In genomic region chr17:31187370-31187769, GRCm38 (mm10) we compare ENCODE assay signal across 8 mouse cellular contexts. TPM values are rescaled to one million over a fixed set of nuclear protein-coding genes. Genes with fewer than 3 reads are reported as not detected.
DNase-seq lines count a peak whose midpoint lies in the region; ATAC-seq and TF ChIP-seq lines count a peak whose summit lies in the region.

No protein-coding gene starts in this region.

- H3K4me2 ChIP-seq in hindbrain, embryonic 12.5 days (replicated peaks) = no peak overlapping the region
- H3K4me2 ChIP-seq in hindbrain, postnatal 0 days (ENCODE audit: low read depth, low read length) = no peak overlapping the region

- no peak overlapping the region for H3K4me3 ChIP-seq in hindbrain, embryonic 10.5 days
- H3K4me3 ChIP-seq in hindbrain, embryonic 12.5 days = no peak overlapping the region
- no peak overlapping the region for H3K4me3 ChIP-seq in hindbrain, postnatal 0 days (ENCODE audit: low read length)

- peaks cover 8% of the 10 kb centered on the region; the same call in 1 of the 2 replicates for H3K4me1 ChIP-seq in hindbrain, embryonic 10.5 days (replicated peaks)
- H3K4me1 ChIP-seq in hindbrain, embryonic 12.5 days = peaks cover 2% of the 10 kb centered on the region
- no peaks in the 10 kb centered on the region for H3K4me1 ChIP-seq in hindbrain, postnatal 0 days (ENCODE audit: insufficient read depth, low read length)

- WGBS in hindbrain, embryonic 10.5 days = 29% methylated on average over 4 of the region's 4 CpGs
- 32% methylated on average over 4 of the region's 4 CpGs for WGBS in hindbrain, embryonic 12.5 days
- WGBS in hindbrain, postnatal 0 days = 22% methylated on average over 4 of the region's 4 CpGs

- 0 out of 2 replicates have a peak, but pooled peaks cover 4% of the 10 kb centered on the region for H3K9me3 ChIP-seq in hindbrain, embryonic 10.5 days
- no peaks in the 10 kb centered on the region for H3K9me3 ChIP-seq in hindbrain, embryonic 12.5 days (replicated peaks)
- no peaks in the 10 kb centered on the region for H3K9me3 ChIP-seq in hindbrain, postnatal 0 days (ENCODE audit: low read length)

- H3K9ac ChIP-seq in hindbrain, embryonic 12.5 days = no peak overlapping the region
- H3K9ac ChIP-seq in hindbrain, postnatal 0 days (replicated peaks; ENCODE audit: low read length) = no peak overlapping the region

- H3K27me3 ChIP-seq in hindbrain, embryonic 10.5 days (ENCODE audit: insufficient read depth, poor library complexity, severe bottlenecking) = no peaks in the 10 kb centered on the region
- no peaks in the 10 kb centered on the region for H3K27me3 ChIP-seq in hindbrain, embryonic 12.5 days
- H3K27me3 ChIP-seq in hindbrain, postnatal 0 days (ENCODE audit: insufficient read depth, low read length) = no peaks in the 10 kb centered on the region

- TF ChIP-seq CTCF in hindbrain, postnatal 0 days (IDR thresholded peaks at IDR 0.05; ENCODE audit: low read depth) = peak; percentile 93

- no peak overlapping the region for H3K27ac ChIP-seq in hindbrain, embryonic 10.5 days
- H3K27ac ChIP-seq in hindbrain, embryonic 12.5 days = no peak overlapping the region
- H3K27ac ChIP-seq in hindbrain, postnatal 0 days = no peak overlapping the region

- DNase-seq in hindbrain, embryonic 10.5 days (ENCODE audit: low spot score) = peak; percentile 65
- DNase-seq in adrenal gland, postnatal 25 days = peak; percentile 75
- peak; percentile 53 for DNase-seq in embryo, embryonic 9.5 days (ENCODE audit: extremely low spot score)
- DNase-seq in hindbrain, postnatal 0 days (ENCODE audit: low spot score) = peak; percentile 86
- DNase-seq in left cerebral cortex, postnatal 25 days (ENCODE audit: low spot score in 2 of 2) = peak; percentile 63 to 80
- peak; percentile 47 to 64 for DNase-seq in natural killer cell, adult 2 months (ENCODE audit: low spot score in 2 of 2)
- peak; percentile 15 for DNase-seq in telencephalon, adult 2 months (ENCODE audit: low read depth, low spot score)

- intact Hi-C loops in left cerebral cortex, postnatal 25 days (cut with DNase I) = loop anchor here (1.0 to 2.0 kb wide), 2 partner anchors 49 to 177 kb away; no protein-coding TSS in a partner anchor

- no peak for ATAC-seq in hindbrain, embryonic 12.5 days (ENCODE audit: low FRiP score)
- no peak for ATAC-seq in hindbrain, postnatal 0 days

- no peaks in the 10 kb centered on the region for H3K36me3 ChIP-seq in hindbrain, embryonic 10.5 days
- no peaks in the 10 kb centered on the region for H3K36me3 ChIP-seq in hindbrain, embryonic 12.5 days
- no peaks in the 10 kb centered on the region for H3K36me3 ChIP-seq in hindbrain, postnatal 0 days (ENCODE audit: insufficient read depth, low read length)

RNA-seq across cellular contexts. Expression of gene Tmprss3, which starts 11.4 kb away (rescaled TPM):
- 0.06 TPM in 1 of 2 replicates, not detected in the other for polyA plus RNA-seq in hindbrain, embryonic 10.5 days (2016; fragmentation: Nextera tagmentation; extraction: Ambion mirVana)
- 0.12 TPM in 1 of 2 replicates, not detected in the other for polyA plus RNA-seq in hindbrain, embryonic 12.5 days (2016; fragmentation: Nextera tagmentation; extraction: Ambion mirVana)
- not detected in 2 replicates for total RNA-seq in adrenal gland, postnatal 25 days (2021)
- 0.10 TPM in 1 of 2 replicates, not detected in the other for total RNA-seq in hindbrain, postnatal 0 days (2014; rRNA removed)
- polyA plus RNA-seq in hindbrain, postnatal 0 days (2015; fragmentation: Nextera tagmentation; extraction: Ambion mirVana) = 0.14 and 0.23 TPM in 2 replicates
- total RNA-seq in left cerebral cortex, postnatal 25 days (2021) = under 1 TPM in 1 of 2 experiments, not detected in 1; 0.14 TPM

RNA-seq across cellular contexts. Expression of gene Ubash3a, which starts 20.3 kb away (rescaled TPM):
- polyA plus RNA-seq in hindbrain, embryonic 10.5 days (2016; fragmentation: Nextera tagmentation; extraction: Ambion mirVana) = 0.14 and 0.61 TPM in 2 replicates
- 0.65 TPM in 1 of 2 replicates, not detected in the other for polyA plus RNA-seq in hindbrain, embryonic 12.5 days (2016; fragmentation: Nextera tagmentation; extraction: Ambion mirVana)
- total RNA-seq in adrenal gland, postnatal 25 days (2021) = not detected in 2 replicates
- total RNA-seq in hindbrain, postnatal 0 days (2014; rRNA removed) = 0.21 TPM in 1 of 2 replicates, not detected in the other
- not detected in 2 replicates for polyA plus RNA-seq in hindbrain, postnatal 0 days (2015; fragmentation: Nextera tagmentation; extraction: Ambion mirVana)
- not detected for total RNA-seq in left cerebral cortex, postnatal 25 days (2021)

RNA-seq across cellular contexts. Expression of gene Tff1, which starts 22.3 kb away (rescaled TPM):
- not detected in 2 replicates for polyA plus RNA-seq in hindbrain, embryonic 10.5 days (2016; fragmentation: Nextera tagmentation; extraction: Ambion mirVana)
- not detected in 2 replicates for polyA plus RNA-seq in hindbrain, embryonic 12.5 days (2016; fragmentation: Nextera tagmentation; extraction: Ambion mirVana)
- total RNA-seq in adrenal gland, postnatal 25 days (2021) = not detected in 2 replicates
- not detected in 2 replicates for total RNA-seq in hindbrain, postnatal 0 days (2014; rRNA removed)
- polyA plus RNA-seq in hindbrain, postnatal 0 days (2015; fragmentation: Nextera tagmentation; extraction: Ambion mirVana) = not detected in 2 replicates
- not detected for total RNA-seq in left cerebral cortex, postnatal 25 days (2021)

RNA-seq across cellular contexts. Expression of gene Tff2, which starts 43.3 kb away (rescaled TPM):
- not detected in 2 replicates for polyA plus RNA-seq in hindbrain, embryonic 10.5 days (2016; fragmentation: Nextera tagmentation; extraction: Ambion mirVana)
- polyA plus RNA-seq in hindbrain, embryonic 12.5 days (2016; fragmentation: Nextera tagmentation; extraction: Ambion mirVana) = not detected in 2 replicates
- not detected in 2 replicates for total RNA-seq in adrenal gland, postnatal 25 days (2021)
- not detected in 2 replicates for total RNA-seq in hindbrain, postnatal 0 days (2014; rRNA removed)
- polyA plus RNA-seq in hindbrain, postnatal 0 days (2015; fragmentation: Nextera tagmentation; extraction: Ambion mirVana) = not detected in 2 replicates
- total RNA-seq in left cerebral cortex, postnatal 25 days (2021) = not detected

RNA-seq across cellular contexts. Expression of gene Tff3, which starts 57.9 kb away (rescaled TPM):
- 1.1 TPM in 1 of 2 replicates, not detected in the other for polyA plus RNA-seq in hindbrain, embryonic 10.5 days (2016; fragmentation: Nextera tagmentation; extraction: Ambion mirVana)
- polyA plus RNA-seq in hindbrain, embryonic 12.5 days (2016; fragmentation: Nextera tagmentation; extraction: Ambion mirVana) = 0.53 TPM in 1 of 2 replicates, not detected in the other
- not detected in 2 replicates for total RNA-seq in adrenal gland, postnatal 25 days (2021)
- not detected in 2 replicates for total RNA-seq in hindbrain, postnatal 0 days (2014; rRNA removed)
- polyA plus RNA-seq in hindbrain, postnatal 0 days (2015; fragmentation: Nextera tagmentation; extraction: Ambion mirVana) = 0.44 and 0.55 TPM in 2 replicates
- total RNA-seq in left cerebral cortex, postnatal 25 days (2021) = not detected

Comparison
In these comparisons a context has a peak if more than half of its experiments do, and no peak if none do; other contexts are left out.
1. DNase-seq: peak in every context shown above with its lines; median percentile 86 in hindbrain, postnatal 0 days; 75 in adrenal gland, postnatal 25 days; 72 in left cerebral cortex, postnatal 25 days; 65 in hindbrain, embryonic 10.5 days; 56 in natural killer cell, adult 2 months; 53 in embryo, embryonic 9.5 days; 15 in telencephalon, adult 2 months.